Mouse (Mus musculus) spleen, adult 18-20 months (tissue): ENCODE data around the gene Actn4.

Experiments
- DNase-seq, 2 experiments: peaks; one replicate each; pipeline ENCODE4 v3.0.0; 2022; ENCODE audit warnings: mixed read lengths in 2 of 2

The Actn4 gene

DNA sequence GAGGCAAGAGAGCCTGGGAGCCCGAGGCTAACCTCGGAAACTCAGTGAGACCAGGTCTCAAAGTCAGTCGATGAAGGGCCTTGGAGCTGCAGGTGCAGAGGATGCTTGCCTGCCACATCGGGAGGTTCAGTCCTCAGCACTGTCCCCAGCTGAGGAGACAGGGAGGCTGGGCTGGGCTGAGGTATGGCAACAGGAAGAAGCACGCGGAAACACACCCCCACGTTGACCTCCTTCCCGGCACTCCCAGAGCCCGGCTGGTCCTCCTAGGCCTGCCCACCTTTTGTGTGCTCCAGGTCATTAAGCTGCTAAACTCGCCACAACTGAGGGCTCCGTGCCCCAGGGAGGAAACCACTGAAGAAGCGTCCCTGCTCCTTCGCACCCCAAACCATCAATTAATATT lies 80.9 kb downstream of the Actn4 start, which contains the start of gene Capn12:
Capn12 (plus strand) TSS at position 224 of the 400 bp plus-strand sequence.
- no peak for DNase-seq

- DNase-seq: no peak
Observed at GRCm38 (mm10) chr7:28880554-28880953, 81.6 kb downstream of the Actn4 start.

GRCm38 (mm10) chr7:28879606-28880005 lies 82.5 kb downstream of the Actn4 start:
- no peak for DNase-seq

GRCm38 (mm10) chr7:28877856-28878255 lies 84.3 kb downstream of the Actn4 start:
- DNase-seq: no peak

GRCm38 (mm10) chr7:28877155-28877554 lies 85.0 kb downstream of the Actn4 start:
- no peak for DNase-seq

- DNase-seq: no peak
Observed at GRCm38 (mm10) chr7:28876099-28876498, 86.0 kb downstream of the Actn4 start.

DNA sequence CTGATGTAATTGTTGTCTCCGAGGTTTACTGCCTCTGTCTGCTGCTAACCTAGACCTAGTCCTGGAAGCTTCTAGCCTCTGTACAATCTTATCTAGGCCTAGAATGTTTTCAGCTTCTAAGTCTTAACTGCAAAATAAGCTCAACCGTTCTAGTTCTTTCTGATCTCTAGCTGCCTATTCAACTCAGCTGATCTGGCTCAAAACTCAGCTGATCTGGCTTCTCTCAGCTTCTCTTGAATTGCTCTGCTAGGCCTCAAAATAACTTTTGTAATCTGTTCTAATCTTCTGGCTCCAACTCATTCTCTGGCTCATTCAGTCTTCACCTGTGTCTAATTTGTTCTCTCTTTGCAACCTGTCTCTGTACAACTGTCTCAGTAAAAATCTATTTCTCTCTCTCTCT lies 87.6 kb downstream of the Actn4 start:
- DNase-seq: no peak

GRCm38 (mm10) chr7:28870901-28871664 lies 91.1 kb downstream of the Actn4 start:
- DNase-seq: no peak

DNA sequence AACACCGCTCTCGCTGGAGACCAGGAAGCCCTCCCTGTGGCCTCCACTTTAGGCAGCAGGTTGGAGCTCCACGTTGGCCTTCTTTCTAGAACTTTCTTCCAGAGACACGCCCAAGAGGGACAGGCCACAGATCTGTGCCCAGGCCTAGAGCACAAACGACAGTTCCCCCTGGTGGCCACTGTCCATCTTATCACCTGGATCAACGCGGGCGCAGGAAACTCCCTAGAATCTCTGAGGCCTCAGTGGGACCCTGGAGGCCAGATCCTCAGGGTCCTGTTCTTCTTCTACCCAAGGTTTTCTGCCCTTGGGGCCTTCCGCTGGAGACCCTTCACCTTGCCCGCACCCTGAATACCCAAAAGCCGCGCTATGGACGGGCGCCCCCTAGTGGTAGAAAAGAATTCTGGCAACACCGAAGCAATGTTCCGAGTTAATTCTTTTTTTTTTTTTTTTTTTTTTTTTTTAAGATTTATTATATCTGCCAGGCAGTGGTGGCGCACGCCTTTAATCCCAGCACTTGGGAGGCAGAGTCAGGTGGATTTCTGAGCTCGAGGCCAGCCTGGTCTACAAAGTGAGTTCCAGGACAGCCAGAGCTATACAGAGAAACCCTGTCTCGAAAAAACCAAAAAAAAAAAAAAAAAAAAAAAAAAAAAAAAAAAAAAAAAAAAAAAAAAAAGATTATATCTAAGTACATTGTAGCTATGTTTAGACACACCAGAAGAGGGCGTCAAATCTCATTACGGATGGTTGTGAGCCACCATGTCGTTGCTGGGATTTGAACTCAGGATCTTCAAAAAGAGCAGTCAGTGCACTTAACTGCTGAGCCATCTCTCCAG lies 94.4 kb downstream of the Actn4 start:
- DNase-seq: peak; percentile 43 to 75

- peak in 1 of 2 experiments; percentile 18 for DNase-seq
Observed at GRCm38 (mm10) chr7:28866769-28867507, 95.2 kb downstream of the Actn4 start.

GRCm38 (mm10) chr7:28865481-28866300 lies 96.4 kb downstream of the Actn4 start:
- DNase-seq: peak; percentile 87 to 91

DNA sequence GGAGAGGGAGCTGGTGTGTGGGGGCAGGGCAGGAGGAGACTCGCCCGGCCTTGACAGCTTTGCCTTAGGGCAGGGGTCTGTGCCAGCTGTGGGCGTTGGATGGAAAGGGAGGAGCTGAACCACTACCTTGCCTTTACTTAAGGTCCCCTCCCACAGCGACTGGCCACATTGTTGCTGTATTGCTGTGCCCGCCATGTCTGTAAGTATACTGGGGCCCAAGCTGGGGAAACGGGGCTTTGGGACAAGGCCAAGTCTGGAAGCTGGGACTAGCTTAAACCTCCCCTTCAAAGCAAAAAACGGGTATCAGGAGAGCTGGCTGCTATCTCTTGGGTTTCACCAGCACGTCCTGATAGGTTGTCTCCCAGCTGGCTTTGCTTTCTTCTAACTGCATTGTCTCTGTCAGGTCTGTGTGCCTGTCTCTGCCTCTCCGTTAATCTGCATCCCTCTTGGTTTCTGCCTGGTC lies 97.8 kb downstream of the Actn4 start:
- DNase-seq: no peak

DNA sequence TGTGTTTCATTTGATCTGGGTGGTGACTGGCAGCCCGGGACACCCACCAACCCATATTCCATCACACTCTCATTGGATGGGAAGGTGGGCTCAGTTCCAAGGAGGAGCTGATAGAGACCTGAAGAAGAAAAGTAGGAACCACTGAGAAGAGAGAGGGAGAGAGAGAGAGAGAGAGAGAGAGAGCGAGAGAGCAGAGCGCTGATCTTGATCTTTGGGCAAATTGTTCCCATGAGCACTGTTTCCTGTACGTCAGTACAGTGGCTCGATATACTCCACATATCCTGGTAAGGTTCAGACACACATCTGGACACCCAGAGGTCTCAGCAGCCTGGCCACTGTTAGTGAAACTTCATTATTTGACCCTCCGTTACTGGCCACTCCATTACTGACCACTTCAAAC lies 98.6 kb downstream of the Actn4 start, which contains the start of gene Lgals7:
Lgals7 (plus strand) TSS at position 314 of the 400 bp plus-strand sequence.
- DNase-seq: no peak

GRCm38 (mm10) chr7:28862817-28863499 lies 99.2 kb downstream of the Actn4 start:
- DNase-seq: no peak

DNA sequence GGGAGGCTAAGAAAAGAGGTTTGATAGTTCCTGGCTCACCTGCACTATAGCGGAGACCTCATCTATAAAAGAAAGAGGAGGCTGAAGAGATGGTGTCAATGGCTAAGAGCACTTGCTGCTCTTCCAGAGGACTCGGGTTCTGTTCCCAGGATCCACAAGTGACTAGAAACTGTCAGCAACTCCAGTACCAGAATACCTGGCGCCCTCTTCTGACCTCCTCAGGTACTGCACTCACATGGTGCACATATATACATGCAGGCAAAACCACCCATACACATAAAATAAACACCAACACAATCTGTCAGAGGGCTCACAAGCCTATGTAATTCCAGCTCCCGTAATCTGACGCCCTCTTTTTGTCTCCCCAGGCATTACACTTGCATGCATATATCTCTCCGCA lies 101.2 kb downstream of the Actn4 start:
- no peak for DNase-seq

DNA sequence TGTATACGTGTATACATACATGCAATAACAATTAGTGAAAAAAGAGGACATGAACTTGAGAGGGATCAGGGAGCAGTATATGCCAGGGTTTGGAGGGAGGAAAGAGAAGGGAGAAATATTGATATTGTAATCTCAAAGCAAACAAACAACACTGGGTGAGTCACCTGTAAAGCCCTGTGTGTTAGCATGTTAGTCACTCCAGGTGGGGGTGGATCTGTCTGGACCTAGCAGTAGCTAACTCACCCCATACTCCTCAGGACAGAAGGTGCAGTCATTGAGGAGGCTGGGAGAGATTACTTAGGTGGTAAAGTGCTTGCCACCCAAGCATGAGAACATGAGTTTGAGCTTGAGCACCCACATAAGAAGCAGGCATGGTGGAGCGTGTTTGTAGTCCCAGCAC lies 102.2 kb downstream of the Actn4 start:
- no peak for DNase-seq

DNA sequence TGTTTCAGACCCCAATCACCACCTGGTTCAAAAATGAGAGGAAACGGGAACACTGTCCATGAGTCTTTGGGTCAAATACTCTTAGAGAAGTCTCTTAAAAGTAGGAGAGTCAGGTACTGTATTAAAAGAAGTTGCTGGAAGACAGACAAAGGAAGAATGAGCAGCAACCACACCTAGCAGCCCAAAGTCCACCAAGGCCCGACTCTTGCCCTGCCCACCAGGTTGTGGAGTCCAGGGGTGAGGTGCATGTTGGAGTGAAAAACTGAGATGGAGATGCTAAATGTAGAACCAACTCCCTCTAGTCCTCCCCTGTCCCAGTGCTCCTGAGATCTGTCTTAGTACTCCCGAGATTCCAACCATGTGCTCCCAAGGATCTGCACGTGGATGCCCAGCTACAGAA lies 111.5 kb downstream of the Actn4 start:
- no peak for DNase-seq

GRCm38 (mm10) chr7:28849700-28850236 lies 112.4 kb downstream of the Actn4 start:
- no peak for DNase-seq

GRCm38 (mm10) chr7:28847273-28847672 lies 114.9 kb downstream of the Actn4 start:
- DNase-seq: no peak
